Mouse (Mus musculus): ENCODE data around the gene Ifngr2.

Ifngr2 gene

DNA sequence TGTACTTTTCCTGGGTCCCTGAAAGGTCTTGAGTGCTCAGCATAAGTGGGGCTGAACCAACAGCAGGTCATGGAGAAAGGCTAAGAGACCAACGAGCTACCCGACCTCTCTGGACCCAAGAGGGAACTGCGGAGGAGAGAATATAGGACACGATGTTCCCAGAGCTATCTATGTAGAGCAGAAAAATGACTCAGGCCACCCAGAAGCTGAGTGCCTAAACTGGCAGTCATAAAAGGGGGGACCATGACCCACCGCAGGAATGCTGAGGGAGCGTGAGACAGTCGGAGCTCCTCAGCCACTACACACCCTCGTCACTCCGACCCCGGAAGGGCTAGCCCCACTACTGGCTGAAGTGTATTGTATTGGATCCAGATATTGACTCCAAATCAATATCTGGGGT is 22.1 kb downstream of the Ifngr2 start:
- DNase-seq: no peak

DNA sequence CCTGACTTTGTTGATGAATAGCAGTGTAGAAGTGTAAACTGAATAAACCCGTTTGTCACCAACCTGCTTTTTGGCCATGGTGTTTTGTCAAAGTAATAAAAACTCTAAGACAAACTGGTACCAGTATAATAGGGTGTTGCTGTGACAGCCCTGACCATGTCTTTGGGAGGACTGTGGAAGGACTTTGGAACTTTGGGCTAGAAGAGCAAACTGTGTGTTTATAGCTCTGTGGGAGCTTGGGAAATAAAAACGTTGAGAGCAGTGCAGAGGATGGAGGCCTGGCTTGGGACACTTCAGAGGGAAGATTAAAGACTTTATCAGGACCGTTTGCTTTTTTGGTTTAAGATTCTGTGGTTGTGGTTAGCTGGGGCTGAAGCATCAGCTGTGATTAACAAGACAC is 24.2 kb downstream of the Ifngr2 start:
- DNase-seq: no peak

DNA sequence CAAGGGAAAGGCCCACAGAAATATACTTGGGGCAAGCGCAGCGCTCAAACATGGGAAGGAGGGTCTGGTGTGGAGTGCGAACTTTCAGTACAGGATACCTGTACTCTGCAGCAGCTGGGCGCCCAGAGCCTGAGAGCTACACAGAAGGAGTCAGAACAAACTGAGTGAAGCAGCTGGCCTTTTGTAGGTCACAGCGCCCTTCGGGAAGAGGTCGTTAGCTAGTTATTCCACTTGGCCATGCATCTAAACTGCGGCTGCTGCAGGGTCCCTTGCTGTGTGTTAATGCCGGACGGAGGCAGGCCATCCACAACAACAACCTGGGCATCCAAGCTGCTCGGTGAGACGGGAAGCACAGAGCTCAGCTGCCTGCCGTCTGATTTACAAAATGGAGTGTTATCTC is 28.3 kb downstream of the Ifngr2 start:
- DNase-seq: no peak

DNA sequence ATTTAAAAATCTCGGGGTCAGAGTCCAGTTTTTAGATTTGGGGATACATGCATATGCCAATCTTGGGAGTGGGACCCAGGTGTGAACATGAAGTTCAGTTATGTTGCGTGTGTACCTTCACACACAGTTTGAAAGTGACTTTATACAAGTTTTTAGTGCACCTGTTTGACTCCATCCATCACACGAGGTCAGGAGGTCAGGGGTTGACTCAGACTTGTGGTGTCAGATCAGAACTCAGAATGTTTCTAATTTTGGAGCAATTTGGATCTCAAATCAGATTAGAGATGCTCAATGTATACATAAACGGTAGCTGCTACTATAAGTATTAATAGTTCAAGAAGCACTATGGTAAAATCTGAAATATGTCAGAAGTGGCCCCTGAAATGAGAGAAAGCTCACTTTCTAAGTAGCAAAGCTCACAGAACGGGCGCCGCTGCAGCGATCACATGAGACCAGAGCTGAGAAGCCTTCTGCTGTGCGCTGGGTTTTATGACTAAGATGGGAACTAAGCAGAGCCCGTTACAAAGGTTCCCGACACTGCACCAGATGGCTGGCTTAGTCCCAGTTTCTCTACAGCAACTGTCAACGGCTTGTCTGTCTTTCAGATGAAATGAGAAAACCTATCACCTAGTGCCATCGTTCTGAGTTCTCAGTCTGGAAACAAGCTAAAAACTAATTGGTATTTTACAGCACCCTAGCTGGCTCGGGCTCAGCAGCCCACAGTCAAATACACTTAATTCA is 32.3 kb downstream of the Ifngr2 start:
- peak; percentile 54 for DNase-seq

GRCm38 (mm10) chr16:91582307-91582706 is 35.4 kb downstream of the Ifngr2 start:
- DNase-seq: no peak

DNA sequence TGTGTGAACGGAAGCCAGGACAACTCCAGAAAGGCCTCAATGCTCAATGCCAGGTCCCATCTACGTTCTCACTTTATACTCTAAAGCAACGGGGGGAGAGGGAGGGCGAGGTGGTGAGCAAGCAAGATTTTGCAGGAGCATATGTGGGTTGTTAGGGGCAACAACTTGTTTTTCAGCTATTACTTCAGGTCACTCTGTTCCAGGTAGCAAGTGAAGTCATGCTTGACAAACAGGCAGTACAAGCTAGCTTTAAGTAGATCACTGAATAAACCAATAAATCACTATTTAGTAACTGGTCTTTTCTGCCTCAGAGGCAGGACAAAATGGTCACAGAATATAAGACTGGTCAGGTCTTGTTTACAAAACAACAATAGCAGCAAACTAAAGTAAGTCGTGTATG is 38.7 kb downstream of the Ifngr2 start:
- DNase-seq: no peak

DNA sequence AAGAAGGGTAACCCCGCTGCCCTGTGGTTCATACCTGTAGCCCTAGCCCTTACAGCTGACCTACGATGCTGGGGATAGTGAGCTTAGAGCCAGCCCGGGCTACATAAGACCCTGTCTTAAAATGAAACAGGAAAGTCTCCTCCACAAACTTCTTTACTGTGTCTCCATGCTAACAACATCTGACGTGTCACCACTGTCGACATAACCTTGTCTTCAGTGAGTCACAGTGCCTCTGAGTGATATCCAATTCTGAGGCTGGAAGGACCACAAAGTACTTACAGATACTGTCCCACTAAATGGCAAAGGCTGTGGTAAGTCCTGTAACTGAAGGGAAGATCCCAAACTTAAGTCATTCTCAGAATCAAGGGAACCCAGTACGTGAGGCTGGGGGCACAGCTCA is 39.4 kb downstream of the Ifngr2 start:
- no peak for DNase-seq

GRCm38 (mm10) chr16:91587730-91588453 is 41.0 kb downstream of the Ifngr2 start:
- DNase-seq: no peak

DNA sequence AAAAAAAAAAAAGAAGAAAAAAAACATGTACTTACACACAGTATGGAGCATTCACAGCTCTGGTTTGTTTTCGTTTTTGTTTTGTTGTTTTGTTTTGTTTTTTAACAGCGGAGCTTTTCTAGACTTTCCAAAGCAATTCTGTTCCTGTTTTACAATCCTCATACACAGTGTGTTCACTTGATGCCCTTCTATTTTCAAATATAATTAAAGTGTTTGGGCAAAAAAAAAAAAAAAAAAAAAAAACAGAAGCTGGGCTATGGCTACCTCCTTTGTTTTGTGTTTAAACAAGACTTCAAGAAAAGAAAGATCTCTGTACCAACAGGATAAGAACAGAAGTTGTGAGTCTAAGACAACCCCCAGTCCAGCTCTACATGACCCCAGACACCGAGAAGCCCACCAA is 41.8 kb downstream of the Ifngr2 start:
- no peak for DNase-seq

- DNase-seq: no peak
Measured at GRCm38 (mm10) chr16:91592162-91592561, 45.3 kb downstream of the Ifngr2 start.

- DNase-seq: no peak
Measured at GRCm38 (mm10) chr16:91593262-91593661, 46.4 kb downstream of the Ifngr2 start.

DNA sequence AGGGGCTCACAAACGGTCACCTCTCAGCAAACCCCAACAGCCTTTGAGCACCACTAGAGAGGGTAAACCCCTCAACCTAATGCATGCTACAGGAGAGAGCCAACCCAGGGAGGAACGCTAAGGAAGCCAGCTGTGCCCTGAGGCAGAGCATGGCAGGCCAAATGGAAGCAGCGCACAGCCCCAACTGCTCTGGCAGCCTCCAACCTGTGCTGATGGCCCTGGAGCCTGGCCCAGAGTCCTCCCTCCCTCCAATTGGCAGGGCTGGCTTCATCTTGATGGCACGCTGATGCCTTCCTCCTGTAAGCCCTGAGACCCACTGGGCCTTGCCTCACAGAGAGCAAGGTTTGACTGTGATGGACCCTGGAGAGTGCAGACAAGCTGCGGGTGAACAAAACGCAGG is 48.2 kb downstream of the Ifngr2 start:
- DNase-seq: peak; percentile 47

DNA sequence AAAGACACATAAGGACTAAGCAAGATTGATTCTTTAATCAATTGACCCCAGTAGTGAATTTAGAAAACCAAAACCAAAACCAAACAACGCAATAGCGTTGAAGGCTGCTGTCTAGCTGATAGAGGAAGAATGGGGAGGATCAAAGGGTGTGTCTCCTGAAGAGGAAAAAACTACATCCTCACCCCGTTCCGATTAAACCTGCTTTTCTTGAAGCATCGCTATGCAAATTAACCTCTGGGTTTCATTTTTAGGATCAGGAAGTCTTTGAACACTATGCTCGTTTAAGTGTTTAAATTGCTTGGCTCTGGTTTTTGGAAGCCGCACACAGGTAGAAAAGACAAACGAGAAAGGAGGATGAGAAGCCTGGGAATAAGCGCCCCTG is 49.5 kb downstream of the Ifngr2 start:
- no peak for DNase-seq

DNA sequence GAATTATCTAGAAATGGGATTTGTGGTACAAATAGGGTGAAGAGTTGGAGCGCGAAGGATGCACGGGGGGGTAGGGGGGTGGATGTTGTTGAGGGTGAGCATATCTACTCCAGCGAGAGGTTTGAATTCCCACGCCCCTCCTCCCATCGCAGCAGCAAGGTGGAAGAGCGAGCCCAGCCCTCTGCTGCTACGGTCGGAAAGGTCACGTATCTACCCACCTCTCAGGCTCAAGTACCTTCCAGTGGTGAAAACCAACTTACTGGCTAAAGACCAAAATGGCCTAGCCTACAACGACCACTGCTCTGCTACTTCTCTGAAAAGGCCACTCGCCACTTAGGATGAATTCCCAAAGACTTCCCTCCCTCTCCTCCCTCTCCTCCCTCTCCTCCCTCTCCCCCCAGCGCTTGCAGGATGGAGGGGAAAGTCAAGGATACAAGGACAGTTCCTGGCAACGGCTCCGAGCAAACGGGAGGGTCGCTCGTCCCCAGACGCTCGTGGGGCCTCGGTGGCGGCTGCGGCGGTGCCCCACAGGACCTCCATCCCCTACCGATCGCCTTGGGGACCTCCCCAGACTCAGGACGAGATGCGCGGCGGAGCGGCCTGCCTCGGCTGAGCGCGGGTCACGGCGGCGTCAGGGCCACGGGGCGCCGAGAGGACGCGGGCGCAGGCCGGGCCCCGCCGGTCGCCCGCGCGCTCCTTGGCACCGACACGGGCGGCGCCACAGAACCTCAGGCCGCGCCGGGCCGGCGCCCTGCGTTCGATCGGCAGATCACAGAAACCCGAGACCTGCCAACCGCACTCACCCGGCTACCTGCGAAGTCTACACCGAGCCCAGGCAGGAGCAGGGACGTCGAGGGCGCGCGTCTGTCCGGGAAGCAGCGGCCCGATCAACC is 50.2 kb downstream of the Ifngr2 start:
- DNase-seq: no peak

- peak; percentile 99 for DNase-seq
Measured at GRCm38 (mm10) chr16:91597672-91598010, 50.8 kb downstream of the Ifngr2 start, which contains the start of gene Tmem50b. Gene Tmem50b (minus strand): TSS chr16:91597800.

DNA sequence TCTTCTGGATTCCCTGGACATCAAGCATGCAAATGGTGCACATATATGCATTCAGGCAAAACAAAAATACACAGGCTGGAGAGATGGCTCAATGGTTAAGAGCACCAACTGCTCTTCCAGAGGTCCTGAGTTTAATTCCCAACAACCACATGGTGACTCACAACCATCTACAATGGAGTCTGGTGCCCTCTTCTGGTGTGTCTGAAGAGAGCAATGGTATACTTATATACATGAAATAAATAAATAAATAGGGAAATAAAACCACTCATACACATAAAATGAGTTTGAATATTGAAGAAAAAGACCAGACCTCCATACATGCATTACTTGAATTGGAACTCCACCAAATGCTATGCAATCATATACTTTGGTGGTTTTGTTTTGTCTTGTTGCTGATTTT is 52.4 kb downstream of the Ifngr2 start:
- no peak for DNase-seq

DNA sequence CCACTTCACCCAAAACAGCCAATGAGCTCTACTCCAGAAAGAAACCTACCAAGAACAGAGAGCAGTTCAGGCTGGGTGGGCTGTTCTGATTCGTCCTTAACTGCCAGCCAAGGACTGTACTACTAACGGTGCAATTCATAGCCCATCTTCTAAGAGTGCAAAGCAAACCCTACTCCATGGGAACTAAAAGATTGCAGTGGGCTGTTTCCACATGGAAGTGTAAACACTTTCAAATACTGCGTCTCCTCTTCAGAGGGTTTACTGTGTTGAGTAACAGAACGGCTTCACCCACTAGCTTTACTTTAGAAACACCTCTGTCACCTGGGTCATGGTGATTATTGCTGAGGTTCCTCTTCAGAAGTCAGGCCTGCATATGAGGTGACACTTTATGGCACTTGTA is 54.2 kb downstream of the Ifngr2 start:
- no peak for DNase-seq

GRCm38 (mm10) chr16:91601693-91602092 is 54.8 kb downstream of the Ifngr2 start:
- no peak for DNase-seq

GRCm38 (mm10) chr16:91605156-91605555 is 58.3 kb downstream of the Ifngr2 start:
- no peak for DNase-seq

DNA sequence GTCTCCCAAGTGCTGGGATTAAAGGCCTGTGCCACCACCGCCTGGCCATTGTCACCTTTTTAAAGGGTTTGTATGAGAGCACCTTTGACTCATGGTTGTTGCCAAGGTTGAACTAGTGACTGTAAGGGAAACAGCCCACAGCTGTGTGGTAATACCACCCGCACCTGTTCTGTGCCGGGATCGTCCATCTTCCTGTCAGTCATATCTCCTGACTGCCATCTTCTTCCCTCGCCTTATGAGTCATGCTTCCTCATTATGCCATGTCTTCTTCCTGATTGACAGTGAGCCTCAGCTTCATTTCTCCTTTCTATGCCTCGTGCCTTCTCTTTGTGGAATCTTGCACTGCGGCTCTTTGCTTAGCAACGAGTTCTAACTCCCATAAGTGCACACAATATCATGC is 60.1 kb downstream of the Ifngr2 start:
- DNase-seq: peak; percentile 31

GRCm38 (mm10) chr16:91609501-91610245 is 62.8 kb downstream of the Ifngr2 start:
- DNase-seq: no peak

DNA sequence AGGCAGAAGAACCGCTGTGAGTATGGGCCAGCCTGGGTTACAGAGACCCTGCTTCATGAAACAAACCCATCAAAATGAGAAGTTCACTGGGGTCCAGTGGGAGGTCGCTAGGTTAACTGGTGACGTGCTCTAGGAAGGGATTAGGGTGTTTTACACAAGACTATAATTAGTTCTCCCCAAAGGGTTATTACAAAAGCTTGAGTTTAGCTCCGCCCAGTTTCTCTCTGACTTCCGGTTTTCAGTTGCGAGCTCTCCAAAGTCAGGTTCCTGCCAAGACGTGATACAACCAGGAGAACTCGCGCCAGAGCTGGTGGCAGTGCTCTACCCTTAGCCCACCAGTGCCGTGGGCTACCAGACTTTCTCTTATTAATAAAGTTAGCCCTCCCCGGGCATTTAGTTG is 64.4 kb downstream of the Ifngr2 start:
- DNase-seq: no peak

GRCm38 (mm10) chr16:91612525-91612924 is 65.7 kb downstream of the Ifngr2 start:
- DNase-seq: no peak
